Mouse (Mus musculus) heart, postnatal 0 days (tissue): Measurements from ENCODE around the gene Ccdc149.

Experiments
- CTCF ChIP-seq: IDR thresholded peaks from 2 replicates; pipeline ENCODE4 v1.5.1; 2016; ENCODE audit warnings: antibody characterized with exemption, control low read depth, low read depth
- EP300 ChIP-seq: IDR thresholded peaks from 2 replicates; pipeline ENCODE4 v1.6.1; 2016; ENCODE audit warnings: antibody characterized with exemption, low read depth

DNA sequence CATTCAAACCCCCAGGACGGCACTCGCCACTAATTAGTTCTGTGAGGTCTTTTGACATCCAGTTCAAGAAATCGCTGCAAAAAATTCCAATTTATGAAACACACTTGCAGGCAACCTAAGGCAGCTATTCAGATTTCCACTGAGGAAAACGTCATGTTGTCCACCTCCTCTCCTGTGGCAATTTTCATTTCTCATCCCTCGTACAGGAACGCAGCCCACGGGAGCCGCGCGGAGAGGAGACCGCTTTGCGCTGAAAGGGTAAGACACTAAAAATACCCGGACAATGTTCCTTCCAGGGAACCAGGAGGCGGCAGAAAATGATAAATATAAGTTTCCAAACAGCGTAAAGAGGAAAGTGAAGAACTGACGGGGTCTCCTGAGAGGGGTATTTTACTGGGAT, 79.8 kb downstream of the Ccdc149 start:
- no peak for TF ChIP-seq CTCF
- TF ChIP-seq EP300: no peak
